Mouse (Mus musculus) megakaryocyte, embryonic 14.5 days (primary cell): ENCODE data around the gene Stra6.

ENCODE experiments used
- FLI1 ChIP-seq: IDR thresholded peaks from 2 replicates; pipeline ENCODE4 v1.6.1; 2012; ENCODE audit warnings: low read length, inconsistent platforms, mixed read lengths
- GATA1 ChIP-seq: IDR thresholded peaks from 3 replicates; pipeline ENCODE4 v1.6.1; 2012; ENCODE audit warnings: mixed read lengths, low read length, inconsistent platforms, borderline replicate concordance

GRCm38 (mm10) chr9:58029635-58030034 lies 34.0 kb upstream of the Stra6 start:
- TF ChIP-seq GATA1 = no peak
- no peak for TF ChIP-seq FLI1
